Mouse (Mus musculus) lung, postnatal 0 days (tissue): ENCODE data around the gene BC030867. TPM values are rescaled to one million over a fixed set of nuclear protein-coding genes. Genes with fewer than 3 reads are reported as not detected.
A peak's percentile ranks its signal among the peaks of the same experiment; 100 is the strongest.

Experiments used
- ATAC-seq: fragments of 200-750 bp; cut with Nextera tagmentation; 2 replicates; pipeline ENCODE4 v1.8.0; 2017; ENCODE audit warnings: moderate library complexity
- DNase-seq: peaks from one replicate; pipeline ENCODE4 v3.0.0-alpha.2; 2016; ENCODE audit warnings: low spot score
- H3K27ac ChIP-seq: fragments of 300-500 bp; sonication (generic); 2 replicates; pipeline ENCODE4 v1.5.1; 2014; ENCODE audit warnings: antibody characterized with exemption, mild to moderate bottlenecking, low read length, mixed read lengths
- H3K27me3 ChIP-seq: fragments of 300-500 bp; sonication (generic); replicated peaks from 2 replicates; pipeline ENCODE4 v1.6.1; 2014; ENCODE audit warnings: low read length, mixed read lengths; ENCODE audit not compliant: insufficient read depth
- H3K36me3 ChIP-seq: fragments of 300-500 bp; sonication (generic); 2 replicates; pipeline ENCODE4 v1.6.1; 2014; ENCODE audit warnings: low read length, mixed read lengths; ENCODE audit not compliant: insufficient read depth
- H3K4me1 ChIP-seq: fragments of 300-500 bp; sonication (generic); 2 replicates; pipeline ENCODE4 v1.6.1; 2014; ENCODE audit warnings: antibody characterized with exemption, low read depth, low read length, mixed read lengths; ENCODE audit not compliant: insufficient read depth
- H3K4me2 ChIP-seq: fragments of 300-500 bp; sonication (generic); replicated peaks from 2 replicates; pipeline ENCODE4 v1.6.1; 2014; ENCODE audit warnings: low read depth, mild to moderate bottlenecking, low read length, moderate library complexity, mixed read lengths
- H3K4me3 ChIP-seq: fragments of 300-500 bp; sonication (generic); 2 replicates; pipeline ENCODE4 v1.5.1; 2014; ENCODE audit warnings: low read depth, low read length
- H3K9ac ChIP-seq: fragments of 300-500 bp; sonication (generic); replicated peaks from 2 replicates; pipeline ENCODE4 v1.6.1; 2014; ENCODE audit warnings: low read depth, mild to moderate bottlenecking
- H3K9me3 ChIP-seq: fragments of 300-500 bp; sonication (generic); 2 replicates; pipeline ENCODE4 v1.6.1; 2016; ENCODE audit warnings: low read length, mixed read lengths
- CTCF ChIP-seq: IDR thresholded peaks from 2 replicates; pipeline ENCODE4 v1.5.1; 2016; ENCODE audit warnings: antibody characterized with exemption, mild to moderate bottlenecking
- EP300 ChIP-seq: IDR thresholded peaks from 2 replicates; pipeline ENCODE4 v1.6.1; 2016; ENCODE audit warnings: antibody characterized with exemption, mild to moderate bottlenecking, control low read depth
- WGBS: fragments of 180-500 bp; shearing (Covaris S2); extraction: QIAGEN DNeasy Blood & Tissue Kit; methylation state at CpG from one replicate; pipeline ENCODE4 v1.1.7; 2014; 5-methylcytosine and 5-hydroxymethylcytosine counted together
- polyA plus RNA-seq: library from polyadenylated mRNA; unstranded; fragments of >200 nt; fragmentation: Nextera tagmentation; extraction: Ambion mirVana; gene quantifications from 2 replicates; pipeline ENCODE4 v1.2.1, GENCODE M21; 2015

BC030867 gene
- polyA plus RNA-seq, 1 experiment from 2014 or later: 0.88 TPM

- Histone ChIP-seq H3K4me2 (no peak overlapping the region), H3K4me1 (no peaks in the 10 kb centered on the region), H3K27me3 (no peaks in the 10 kb centered on the region), H3K36me3 (no peaks in the 10 kb centered on the region), H3K4me3 (no peak overlapping the region), H3K27ac (no peak overlapping the region), H3K9me3 (no peaks in the 10 kb centered on the region), H3K9ac (no peak overlapping the region)
- DNase-seq (peak; percentile 40), ATAC-seq (peak; percentile 37)
- TF ChIP-seq CTCF (peak; percentile 63), EP300 (no peak)
- WGBS: 32% methylated on average over 9 of the region's 9 CpGs
These were observed 8.8 kb downstream of the BC030867 start for GRCm38 (mm10) chr11:102257514-102257913.

DNA sequence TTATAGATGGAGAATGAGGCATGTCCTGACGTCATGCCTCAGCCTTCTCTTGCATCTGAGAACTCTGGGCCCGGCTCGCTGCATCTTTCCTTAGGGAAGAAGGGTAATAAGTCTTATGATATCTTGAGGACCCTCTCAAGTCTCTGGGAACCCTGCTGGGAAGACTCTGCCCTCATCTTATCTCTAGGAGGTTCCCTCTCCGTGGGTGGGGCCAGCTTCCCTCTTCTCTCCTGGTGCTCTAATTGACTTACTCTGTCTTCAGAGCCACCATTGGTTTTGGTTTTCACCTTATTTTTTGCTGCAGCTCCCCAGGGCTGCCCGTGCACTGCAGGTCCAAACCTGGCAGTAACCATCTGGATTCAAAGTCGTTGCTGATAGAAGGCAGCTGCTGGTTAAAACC lies 9.4 kb downstream of the BC030867 start:
- Histone ChIP-seq H3K4me1 (no peaks in the 10 kb centered on the region), H3K36me3 (no peaks in the 10 kb centered on the region), H3K27me3 (no peaks in the 10 kb centered on the region), H3K27ac (no peak overlapping the region), H3K9ac (no peak overlapping the region), H3K4me3 (no peak overlapping the region), H3K9me3 (no peaks in the 10 kb centered on the region), H3K4me2 (no peak overlapping the region)
- DNase-seq: no peak
- 79% methylated on average over 6 of the region's 6 CpGs for WGBS
- ATAC-seq: no peak
- no peak for TF ChIP-seq EP300
- TF ChIP-seq CTCF: no peak

DNA sequence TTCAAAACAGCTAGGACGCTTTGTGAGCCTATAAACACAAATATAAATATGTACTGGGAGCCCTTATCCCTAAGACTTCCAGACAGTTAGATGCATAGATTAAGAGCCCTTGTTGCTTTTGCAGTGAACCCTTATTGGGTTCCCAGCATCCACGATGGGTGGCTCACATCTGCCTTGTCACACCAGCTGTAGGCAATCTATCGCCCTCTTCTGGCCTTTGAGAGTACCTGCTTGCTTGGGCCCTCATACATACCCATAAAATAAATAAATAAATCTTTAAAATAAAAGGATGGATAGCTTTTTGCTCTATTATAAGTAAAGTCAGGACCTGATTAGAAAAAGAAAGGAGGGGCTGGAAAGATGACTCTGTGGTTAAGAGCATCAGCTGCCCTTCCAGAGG lies 9.8 kb downstream of the BC030867 start:
- no peak overlapping the region for H3K27ac ChIP-seq
- no peaks in the 10 kb centered on the region for H3K9me3 ChIP-seq
- no peak overlapping the region for H3K4me2 ChIP-seq
- 93% methylated on average over 3 of the region's 3 CpGs for WGBS
- no peak overlapping the region for H3K4me3 ChIP-seq
- H3K36me3 ChIP-seq: no peaks in the 10 kb centered on the region
- DNase-seq (peak; percentile 39), ATAC-seq (no peak)
- H3K4me1 ChIP-seq: no peaks in the 10 kb centered on the region
- H3K9ac ChIP-seq: no peak overlapping the region
- TF ChIP-seq CTCF (peak; percentile 49), EP300 (no peak)
- no peaks in the 10 kb centered on the region for H3K27me3 ChIP-seq

- ATAC-seq (no peak), DNase-seq (no peak)
- 92% methylated on average over 7 of the region's 7 CpGs for WGBS
- no peaks in the 10 kb centered on the region for H3K36me3 ChIP-seq
- no peak overlapping the region for H3K9ac ChIP-seq
- H3K27me3 ChIP-seq: no peaks in the 10 kb centered on the region
- no peak overlapping the region for H3K4me3 ChIP-seq
- H3K27ac ChIP-seq: no peak overlapping the region
- TF ChIP-seq CTCF (no peak), EP300 (no peak)
- no peaks in the 10 kb centered on the region for H3K4me1 ChIP-seq
- H3K9me3 ChIP-seq: no peaks in the 10 kb centered on the region
- H3K4me2 ChIP-seq: no peak overlapping the region
These were observed 14.5 kb downstream of the BC030867 start for GRCm38 (mm10) chr11:102263211-102263610.

GRCm38 (mm10) chr11:102265816-102266215 lies 17.1 kb downstream of the BC030867 start:
- Histone ChIP-seq H3K4me1 (no peaks in the 10 kb centered on the region), H3K27ac (no peak overlapping the region), H3K4me2 (no peak overlapping the region), H3K4me3 (no peak overlapping the region), H3K27me3 (no peaks in the 10 kb centered on the region), H3K9me3 (no peaks in the 10 kb centered on the region), H3K36me3 (no peaks in the 10 kb centered on the region), H3K9ac (no peak overlapping the region)
- TF ChIP-seq CTCF (no peak), EP300 (no peak)
- ATAC-seq (no peak), DNase-seq (no peak)
- 68% methylated on average over 14 of the region's 14 CpGs for WGBS

DNA sequence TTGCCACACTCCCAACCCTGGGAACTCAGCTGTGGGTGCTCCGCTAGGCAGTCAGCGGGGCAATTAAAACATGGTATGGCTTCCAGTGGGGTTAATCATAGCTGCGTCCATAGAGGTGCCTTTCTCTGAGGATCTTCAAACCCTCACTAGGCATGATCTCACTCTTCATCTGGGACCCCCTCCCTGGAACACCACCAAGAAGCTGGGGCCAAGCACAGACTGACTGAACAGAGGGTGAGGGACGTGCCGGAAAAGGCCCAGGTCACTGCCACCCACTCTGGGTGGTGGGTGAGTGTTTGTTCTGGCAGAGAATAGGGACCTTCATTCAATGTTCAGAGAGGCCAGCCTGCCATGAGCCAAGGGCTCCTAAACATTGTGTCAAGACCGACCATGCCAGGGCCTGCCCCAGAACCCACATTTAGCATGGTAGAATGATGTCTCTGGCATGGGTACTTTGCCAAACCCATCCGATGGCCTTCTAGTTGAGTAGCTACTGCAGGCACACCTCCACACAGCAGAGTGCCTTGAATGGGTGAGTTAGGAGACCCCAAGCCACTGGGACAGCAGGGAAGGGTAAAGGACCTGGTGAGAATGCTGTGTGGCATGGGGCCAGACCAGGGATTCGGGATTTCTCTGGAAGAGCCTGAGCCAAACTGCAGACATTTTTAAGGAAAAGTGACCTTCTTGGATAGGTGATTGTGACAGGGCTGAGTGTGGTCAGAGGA lies 18.1 kb downstream of the BC030867 start:
- H3K36me3 ChIP-seq: no peaks in the 10 kb centered on the region
- TF ChIP-seq EP300 (no peak), CTCF (no peak)
- ATAC-seq (no peak), DNase-seq (no peak)
- H3K9ac ChIP-seq: no peak overlapping the region
- no peak overlapping the region for H3K4me3 ChIP-seq
- 82% methylated on average over 8 of the region's 8 CpGs for WGBS
- H3K27me3 ChIP-seq: no peaks in the 10 kb centered on the region
- no peak overlapping the region for H3K27ac ChIP-seq
- no peaks in the 10 kb centered on the region for H3K4me1 ChIP-seq
- no peaks in the 10 kb centered on the region for H3K9me3 ChIP-seq
- H3K4me2 ChIP-seq: no peak overlapping the region
